Mouse (Mus musculus) kidney, adult 2 months (tissue): Measurements from ENCODE around the gene Hemk1. TPM values are rescaled to one million over a fixed set of nuclear protein-coding genes. Genes with fewer than 3 reads are reported as not detected.

Experiments used
- DNase-seq: peaks from one replicate; pipeline ENCODE4 v3.0.0; 2021
- H3K27ac ChIP-seq: fragments of 200-500 bp; 2 replicates; pipeline ENCODE4 v1.5.1; 2012; ENCODE audit warnings: low read depth, low read length, control low read depth, inconsistent platforms; ENCODE audit not compliant: insufficient read depth
- H3K27me3 ChIP-seq: fragments of 200-500 bp; replicated peaks from 2 replicates; pipeline ENCODE4 v1.6.1; 2012; ENCODE audit warnings: mild to moderate bottlenecking, moderate library complexity, low read length, inconsistent platforms; ENCODE audit not compliant: control insufficient read depth, insufficient read depth
- H3K36me3 ChIP-seq: fragments of 200-500 bp; 2 replicates; pipeline ENCODE4 v1.6.1; 2012; ENCODE audit warnings: mild to moderate bottlenecking, moderate library complexity, low read length, inconsistent platforms; ENCODE audit not compliant: control insufficient read depth, insufficient read depth
- H3K4me1 ChIP-seq: fragments of 200-500 bp; 2 replicates; pipeline ENCODE4 v1.6.1; 2011; ENCODE audit warnings: low read length; ENCODE audit not compliant: control insufficient read depth, insufficient read depth
- H3K4me3 ChIP-seq: fragments of 200-500 bp; 2 replicates; pipeline ENCODE4 v1.5.1; 2011; ENCODE audit warnings: mild to moderate bottlenecking, low read depth, low read length, control low read depth; ENCODE audit not compliant: insufficient read depth
- CTCF ChIP-seq: fragments of 200-500 bp; conservative IDR thresholded peaks from 2 replicates; pipeline ENCODE4 v1.5.1; 2011; ENCODE audit warnings: low read depth, mild to moderate bottlenecking, control low read depth, low read length, moderate library complexity, mixed read lengths; ENCODE audit not compliant: insufficient read depth, insufficient read length
- POLR2A ChIP-seq: fragments of 200-500 bp; IDR thresholded peaks from one replicate; pipeline ENCODE4 v1.6.1; 2011; ENCODE audit warnings: low read depth, low read length, control low read depth
- WGBS: fragments of 180-500 bp; shearing (Covaris S2); methylation state at CpG from one replicate; pipeline ENCODE4 v1.1.7; 2018; 5-methylcytosine and 5-hydroxymethylcytosine counted together
- polyA plus RNA-seq: library from polyadenylated mRNA; depleted of rRNA; stranded (reverse); fragments of >200 nt; gene quantifications from 2 replicates; pipeline ENCODE4 v1.2.3, GENCODE M21; 2012

Gene Hemk1
- polyA plus RNA-seq, 1 experiment = 35.0 TPM

DNA sequence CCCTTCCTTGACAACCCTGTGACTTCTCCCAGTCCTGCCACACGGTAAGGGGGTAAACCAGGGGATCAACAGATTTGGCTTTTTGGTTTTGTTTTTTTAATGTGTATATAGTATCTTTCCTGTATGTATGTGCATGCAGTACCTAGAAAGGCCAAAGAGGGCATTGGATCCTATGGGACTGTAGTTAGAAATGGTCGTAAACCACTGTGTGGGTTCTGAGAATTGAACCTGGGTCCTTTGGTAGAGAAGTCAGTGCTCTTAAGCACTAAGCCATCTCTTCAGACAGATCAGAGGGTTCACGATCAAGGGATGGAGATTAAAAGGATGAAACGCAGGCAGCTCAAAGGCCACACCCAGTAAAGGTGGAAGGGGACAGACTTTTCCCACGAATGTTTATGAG is 3.1 kb downstream of the Hemk1 start:
- 89% methylated on average over 5 of the region's 5 CpGs for WGBS

DNA sequence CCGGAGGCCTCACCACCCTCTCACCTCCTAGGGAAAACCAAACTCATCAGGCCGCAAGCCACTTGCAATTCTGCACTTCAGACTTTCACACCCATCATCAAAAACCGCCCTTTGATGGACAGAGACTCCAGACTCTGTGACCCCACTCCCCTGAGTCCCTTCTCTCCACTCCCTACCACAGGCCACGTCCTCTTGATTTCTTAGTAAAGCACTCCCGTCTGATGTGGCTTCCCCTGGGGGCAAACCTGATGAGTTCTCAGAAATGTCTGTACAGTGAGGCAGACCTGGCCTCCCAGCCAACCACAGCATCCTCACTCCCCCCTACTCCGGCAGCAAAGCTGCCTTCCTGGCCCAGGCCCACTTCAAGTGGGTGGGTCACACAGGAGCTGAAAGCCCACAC is 3.8 kb downstream of the Hemk1 start:
- Histone ChIP-seq H3K27ac (no peak overlapping the region), H3K36me3 (no peaks in the 10 kb centered on the region), H3K4me3 (no peak overlapping the region), H3K27me3 (no peaks in the 10 kb centered on the region), H3K4me1 (peaks cover 10% of the 10 kb centered on the region; the same call in 1 of the 2 replicates)
- WGBS = 84% methylated on average over 6 of the region's 6 CpGs
- TF ChIP-seq POLR2A = no peak
- no peak for TF ChIP-seq CTCF
- DNase-seq = no peak

More for the DNA sequence above, 3.1 kb downstream of the Hemk1 start:
- H3K27ac ChIP-seq = no peak overlapping the region
- H3K27me3 ChIP-seq = no peaks in the 10 kb centered on the region
- no peaks in the 10 kb centered on the region for H3K36me3 ChIP-seq
- H3K4me3 ChIP-seq = no peak overlapping the region
- H3K4me1 ChIP-seq = peaks cover 10% of the 10 kb centered on the region; the same call in 1 of the 2 replicates
- no peak for DNase-seq
- TF ChIP-seq POLR2A (no peak), CTCF (no peak)

DNA sequence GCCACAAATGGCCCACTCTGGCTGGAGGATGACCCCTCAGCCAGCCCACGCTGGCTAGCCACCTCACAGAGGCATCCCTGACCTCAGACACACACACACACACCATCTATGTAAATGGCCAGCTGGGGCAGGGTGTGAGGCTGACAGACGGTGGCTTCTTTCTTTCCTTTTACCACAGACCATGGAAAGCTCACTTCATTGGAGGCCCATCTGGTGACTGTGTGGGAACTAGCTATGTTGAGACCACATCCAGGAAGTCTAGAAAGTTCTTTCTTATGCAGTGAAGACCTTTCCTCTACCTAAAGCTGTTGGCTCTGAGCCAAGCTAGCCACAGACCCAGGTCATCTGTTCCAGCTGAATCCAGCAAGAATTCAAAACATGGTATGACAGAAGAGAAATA is 4.5 kb downstream of the Hemk1 start:
- 72% methylated on average over 2 of the region's 2 CpGs for WGBS
- no peak overlapping the region for H3K27ac ChIP-seq
- H3K27me3 ChIP-seq = no peaks in the 10 kb centered on the region

DNA sequence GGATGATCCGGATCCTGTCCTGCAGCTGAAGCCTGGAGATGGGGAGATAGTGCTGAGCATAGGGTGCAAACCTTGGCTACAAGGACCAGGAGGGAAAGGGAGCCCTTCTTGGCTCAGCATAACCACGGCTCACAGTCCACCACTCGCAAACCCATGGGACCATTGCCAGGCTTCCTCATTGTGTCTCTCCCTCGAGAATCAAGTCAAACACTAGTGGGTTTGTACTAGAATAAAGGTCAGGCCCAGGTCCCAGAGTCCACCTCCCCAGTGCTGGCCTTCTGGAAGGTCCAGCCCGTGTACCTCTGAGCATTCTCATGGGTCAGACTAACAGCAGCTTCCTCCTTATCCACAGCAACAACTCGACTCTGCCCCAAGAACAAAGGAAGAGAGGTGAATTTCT is 7.4 kb downstream of the Hemk1 start:
- TF ChIP-seq POLR2A (no peak), CTCF (no peak)
- H3K36me3 ChIP-seq = no peaks in the 10 kb centered on the region
- H3K27me3 ChIP-seq = no peaks in the 10 kb centered on the region
- no peak overlapping the region for H3K27ac ChIP-seq
- WGBS = 58% methylated on average over 6 of the region's 6 CpGs
- no peak overlapping the region for H3K4me3 ChIP-seq
- peak; percentile 79 for DNase-seq
- peaks cover 18% of the 10 kb centered on the region for H3K4me1 ChIP-seq

More for the DNA sequence above, 4.5 kb downstream of the Hemk1 start:
- no peak overlapping the region for H3K4me3 ChIP-seq
- no peaks in the 10 kb centered on the region for H3K36me3 ChIP-seq
- peaks cover 10% of the 10 kb centered on the region; the same call in 1 of the 2 replicates for H3K4me1 ChIP-seq
- DNase-seq = no peak
- TF ChIP-seq POLR2A = no peak
- no peak for TF ChIP-seq CTCF

DNA sequence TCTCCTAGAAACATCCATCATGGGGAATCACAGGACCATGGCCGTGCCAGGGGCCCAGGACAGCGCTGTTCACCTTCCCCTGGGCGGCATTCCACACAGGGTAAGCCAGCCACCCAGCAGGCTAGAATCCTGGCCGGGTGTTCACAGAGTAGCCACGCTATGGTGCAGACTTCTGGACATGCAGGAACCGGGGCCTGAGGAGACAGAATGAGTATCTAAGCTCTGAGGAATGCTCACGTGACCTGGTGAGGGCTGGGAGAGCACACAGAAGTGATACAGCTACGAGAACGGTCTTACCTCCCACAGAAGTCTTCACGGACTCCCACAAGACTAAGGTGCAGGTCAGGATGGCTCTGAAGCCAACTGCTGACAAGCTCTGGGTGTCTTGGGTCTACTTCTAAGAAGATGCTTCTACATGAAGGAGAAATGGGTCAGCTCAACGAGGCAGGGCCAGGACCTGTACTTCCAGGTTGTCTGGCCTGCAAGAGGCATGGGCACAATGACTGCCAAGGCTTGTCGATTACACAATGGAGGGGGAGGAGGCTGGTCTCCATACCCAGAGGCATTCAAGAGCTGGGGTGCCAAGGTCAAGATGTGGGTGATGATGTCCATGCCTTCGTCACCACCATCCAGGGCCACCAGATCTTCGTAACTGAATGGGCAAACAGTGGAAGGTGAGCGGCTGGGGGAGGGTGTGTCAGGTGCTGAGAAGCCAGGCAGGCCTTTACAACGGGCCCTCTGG is 10.1 kb downstream of the Hemk1 start:
- Histone ChIP-seq H3K4me1 (peaks cover 35% of the 10 kb centered on the region), H3K27me3 (no peaks in the 10 kb centered on the region), H3K36me3 (no peaks in the 10 kb centered on the region), H3K4me3 (no peak overlapping the region), H3K27ac (no peak overlapping the region)
- no peak for DNase-seq
- WGBS = 81% methylated on average over 16 of the region's 16 CpGs
- TF ChIP-seq CTCF = no peak
- no peak for TF ChIP-seq POLR2A

DNA sequence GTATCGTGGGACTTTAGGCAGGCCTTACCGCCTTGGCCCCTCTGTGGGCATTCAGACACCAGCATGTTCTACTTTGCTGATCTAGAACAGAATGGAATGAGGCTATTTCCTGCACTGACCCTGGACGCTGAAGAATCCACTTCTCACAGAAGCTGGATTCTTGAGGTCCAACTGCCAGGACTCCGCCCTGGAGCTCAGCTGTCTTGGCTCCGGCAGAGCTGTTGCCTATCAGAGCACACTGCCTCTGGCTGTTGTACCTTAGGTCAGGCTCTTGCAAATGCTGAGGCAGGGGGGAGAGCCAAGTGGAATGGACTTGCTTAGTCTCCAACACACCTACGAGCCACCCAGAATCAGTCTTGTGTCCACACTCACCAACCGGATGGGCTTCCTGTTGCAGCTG is 12.2 kb downstream of the Hemk1 start:
- TF ChIP-seq CTCF (no peak), POLR2A (no peak)
- peak overlapping the region; percentile 22 for H3K27ac ChIP-seq
- H3K27me3 ChIP-seq = no peaks in the 10 kb centered on the region
- 40% methylated on average over 7 of the region's 7 CpGs for WGBS
- peak; percentile 86 for DNase-seq
- H3K4me1 ChIP-seq = peaks cover 31% of the 10 kb centered on the region
- H3K4me3 ChIP-seq = no peak overlapping the region
- no peaks in the 10 kb centered on the region for H3K36me3 ChIP-seq

DNA sequence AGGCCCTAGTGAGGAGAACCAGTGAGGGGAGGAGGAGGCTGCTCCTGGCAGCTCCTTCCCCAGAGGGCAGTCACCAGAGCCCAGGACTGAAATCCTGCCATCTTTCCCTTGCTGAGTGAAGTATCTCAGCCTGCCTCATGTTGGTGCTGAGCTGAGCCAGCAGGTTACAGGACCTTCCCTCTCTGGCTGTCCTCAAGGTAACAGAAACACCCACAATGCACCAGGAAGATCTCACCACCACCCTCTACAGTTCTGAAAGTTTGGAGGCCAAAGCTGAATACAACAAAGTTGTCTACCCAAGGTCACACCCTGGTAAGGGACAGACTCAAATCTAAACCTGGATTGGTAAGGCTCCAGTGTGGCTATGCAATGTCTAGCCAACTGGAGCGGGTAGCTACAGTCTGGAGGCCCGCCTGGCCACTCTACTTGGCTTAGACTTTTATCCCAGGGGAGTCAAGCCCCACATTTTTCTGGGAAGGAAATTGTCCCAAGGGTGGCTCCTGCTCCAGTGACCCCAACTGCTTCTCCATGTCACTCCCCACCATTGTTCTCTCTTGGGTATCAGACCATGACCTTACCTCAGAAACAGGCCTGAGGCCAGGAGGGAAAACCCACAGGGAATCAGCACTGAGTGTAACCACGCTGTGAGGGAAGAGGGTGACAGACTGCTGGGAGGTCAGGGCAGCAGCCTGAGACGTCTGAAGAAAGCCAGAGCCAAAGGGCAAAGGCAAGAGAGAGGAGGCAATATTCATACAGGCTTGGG is 13.2 kb downstream of the Hemk1 start:
- H3K27ac ChIP-seq = peak overlapping the region; percentile 22
- TF ChIP-seq POLR2A (no peak), CTCF (no peak)
- H3K27me3 ChIP-seq = no peaks in the 10 kb centered on the region
- WGBS = 28% methylated on average over 4 of the region's 4 CpGs
- H3K4me1 ChIP-seq = peaks cover 28% of the 10 kb centered on the region
- DNase-seq = peak; percentile 89
- H3K4me3 ChIP-seq = no peak overlapping the region
- H3K36me3 ChIP-seq = no peaks in the 10 kb centered on the region
